Mouse (Mus musculus) limb, embryonic 15.5 days (tissue): Measurements from ENCODE around the gene Fam117a. TPM values are rescaled to one million over a fixed set of nuclear protein-coding genes. Genes with fewer than 3 reads are reported as not detected.
A peak's percentile ranks its signal among the peaks of the same experiment; 100 is the strongest.

Experiments used
- ATAC-seq: fragments of 200-750 bp; cut with Nextera tagmentation; 2 replicates; pipeline ENCODE4 v1.8.0; 2017; ENCODE audit warnings: low read depth, moderate TSS enrichment; ENCODE audit not compliant: insufficient number of reproducible peaks, low FRiP score, low TSS enrichment
- H3K27ac ChIP-seq: fragments of 300-500 bp; sonication (generic); 2 replicates; pipeline ENCODE4 v1.5.1; 2015; ENCODE audit warnings: moderate library complexity, mild to moderate bottlenecking, inconsistent platforms
- H3K27me3 ChIP-seq: fragments of 300-500 bp; sonication (generic); 2 replicates; pipeline ENCODE4 v1.6.1; 2015; ENCODE audit warnings: inconsistent platforms
- H3K36me3 ChIP-seq: fragments of 300-500 bp; sonication (generic); 2 replicates; pipeline ENCODE4 v1.6.1; 2015; ENCODE audit warnings: inconsistent platforms
- H3K4me1 ChIP-seq: fragments of 300-500 bp; sonication (generic); 2 replicates; pipeline ENCODE4 v1.6.1; 2015; ENCODE audit warnings: inconsistent platforms
- H3K4me2 ChIP-seq: fragments of 300-500 bp; sonication (generic); 2 replicates; pipeline ENCODE4 v1.6.1; 2015; ENCODE audit warnings: mild to moderate bottlenecking, inconsistent platforms
- H3K4me3 ChIP-seq: fragments of 300-500 bp; sonication (generic); 2 replicates; pipeline ENCODE4 v1.5.1; 2015; ENCODE audit warnings: mild to moderate bottlenecking, inconsistent platforms
- H3K9ac ChIP-seq: fragments of 300-500 bp; sonication (generic); 2 replicates; pipeline ENCODE4 v1.6.1; 2015; ENCODE audit warnings: inconsistent platforms
- H3K9me3 ChIP-seq: fragments of 300-500 bp; sonication (generic); 2 replicates; pipeline ENCODE4 v1.6.1; 2016; ENCODE audit warnings: inconsistent platforms
- WGBS: fragments of 180-500 bp; shearing (Covaris S2); methylation state at CpG from one replicate; pipeline ENCODE4 v1.1.7; 2015; 5-methylcytosine and 5-hydroxymethylcytosine counted together
- polyA plus RNA-seq: library from polyadenylated mRNA; unstranded; fragments of >200 nt; fragmentation: Nextera tagmentation; extraction: Ambion mirVana; gene quantifications from 2 replicates; pipeline ENCODE4 v1.2.1, GENCODE M21; 2015

The Fam117a gene
- 13.8 and 14.6 TPM in 2 replicates for polyA plus RNA-seq

DNA sequence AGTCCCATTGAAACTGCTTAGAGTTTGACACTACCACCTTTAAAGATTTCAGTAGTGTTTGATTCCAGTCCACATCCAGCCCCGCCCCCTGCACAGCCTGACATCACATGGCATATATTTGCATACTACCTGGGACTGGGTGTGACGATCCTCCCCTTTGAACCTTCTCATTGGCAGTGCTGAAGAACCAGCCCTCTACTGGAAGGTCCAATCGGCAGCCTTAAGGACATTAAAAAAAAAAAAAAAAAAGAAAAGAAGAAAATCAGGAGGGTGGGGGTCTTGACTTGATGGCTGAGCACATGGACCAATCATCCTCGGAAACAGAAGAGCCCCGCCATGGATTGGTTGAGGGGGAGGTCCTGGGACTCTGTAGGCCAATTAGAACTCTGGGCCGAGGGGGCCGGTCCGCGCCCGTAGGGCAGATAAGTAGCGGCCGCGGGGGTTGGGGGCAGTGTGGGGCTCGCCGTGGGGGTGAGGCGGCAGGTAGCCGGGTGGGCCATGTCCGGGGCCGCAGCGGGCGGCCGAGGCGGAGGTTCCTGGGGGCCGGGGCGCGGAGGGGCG is at the start of gene Fam117a:
Gene Fam117a (plus strand): TSS at position 451 of the 561 bp plus-strand sequence.
- no peaks in the 10 kb centered on the region for H3K27me3 ChIP-seq
- H3K9me3 ChIP-seq: no peaks in the 10 kb centered on the region
- peak; percentile 98 for ATAC-seq
- peak within 1 kb of the TSS; percentile 75 for H3K4me2 ChIP-seq
- 2% methylated on average over 22 of the region's 27 CpGs for WGBS
- H3K27ac ChIP-seq: peak within 1 kb of the TSS; percentile 74
- H3K9ac ChIP-seq: peak within 1 kb of the TSS; percentile 65
- no peaks in the 10 kb centered on the region for H3K36me3 ChIP-seq
- peaks cover 38% of the 10 kb centered on the region for H3K4me1 ChIP-seq
- peak within 1 kb of the TSS; percentile 82 for H3K4me3 ChIP-seq

DNA sequence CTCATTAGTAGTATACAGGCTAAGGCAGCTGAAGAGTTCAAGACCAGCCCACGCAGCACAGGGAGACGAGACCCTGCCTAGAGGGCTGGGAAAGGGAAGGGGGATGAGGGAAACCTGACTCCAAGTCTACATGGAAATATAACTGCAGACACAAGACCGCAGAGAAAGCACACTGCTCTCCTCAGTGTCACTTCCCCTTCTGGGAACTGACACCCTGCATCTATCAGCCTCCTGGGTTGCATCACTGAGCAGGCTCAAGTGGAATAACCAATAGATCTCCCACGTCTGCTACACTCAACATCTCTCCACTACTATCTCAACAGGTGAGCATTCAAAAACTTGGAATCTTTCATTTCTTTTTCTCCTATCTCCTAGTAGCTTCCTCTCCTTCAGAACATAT is 44.8 kb upstream of the Fam117a start:
- H3K4me2 ChIP-seq: no peak overlapping the region

DNA sequence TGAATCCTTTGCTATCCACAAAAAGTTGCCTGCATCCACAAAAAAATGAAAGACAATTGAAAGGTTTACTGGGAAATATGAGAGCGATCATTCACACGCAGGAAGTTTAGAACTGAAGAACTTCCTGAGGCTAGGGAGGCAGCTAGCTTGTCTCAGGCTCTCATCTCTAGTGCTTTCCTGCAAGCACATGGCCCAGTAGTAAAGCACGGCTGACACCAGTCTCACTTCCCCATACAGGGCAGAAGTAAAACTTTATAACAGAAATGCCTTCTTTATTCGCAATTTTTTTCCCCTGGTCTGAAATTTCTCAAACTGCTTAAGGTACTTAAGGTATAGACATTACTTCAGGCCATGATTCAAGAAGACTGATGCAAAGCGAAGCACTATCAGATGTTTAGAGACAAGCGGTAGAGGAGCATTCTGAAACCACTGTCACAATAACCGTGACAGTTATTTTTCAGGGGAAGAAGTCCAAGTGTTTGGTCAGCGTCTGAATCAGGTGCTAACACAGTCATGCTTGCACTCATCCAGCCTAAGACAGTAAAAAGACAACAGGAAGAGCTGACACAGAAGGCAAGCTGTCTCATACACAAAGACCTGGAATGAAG is 43.7 kb upstream of the Fam117a start:
- H3K4me1 ChIP-seq: no peaks in the 10 kb centered on the region
- H3K27ac ChIP-seq: no peak overlapping the region; the same call in 1 of the 2 replicates
- ATAC-seq: no peak
- WGBS: 80% methylated on average over 8 of the region's 8 CpGs
- H3K36me3 ChIP-seq: peaks cover 65% of the 10 kb centered on the region
- H3K4me2 ChIP-seq: no peak overlapping the region
- H3K27me3 ChIP-seq: no peaks in the 10 kb centered on the region
- H3K4me3 ChIP-seq: no peak overlapping the region
- H3K9ac ChIP-seq: no peak overlapping the region
- no peaks in the 10 kb centered on the region for H3K9me3 ChIP-seq

More for the DNA sequence above, 44.8 kb upstream of the Fam117a start:
- no peak overlapping the region for H3K4me3 ChIP-seq
- no peaks in the 10 kb centered on the region for H3K4me1 ChIP-seq
- no peak for ATAC-seq
- peaks cover 67% of the 10 kb centered on the region for H3K36me3 ChIP-seq
- no peak overlapping the region for H3K27ac ChIP-seq
- WGBS: 73% methylated on average over 4 of the region's 4 CpGs
- no peak overlapping the region for H3K9ac ChIP-seq
- no peaks in the 10 kb centered on the region for H3K9me3 ChIP-seq
- no peaks in the 10 kb centered on the region for H3K27me3 ChIP-seq

DNA sequence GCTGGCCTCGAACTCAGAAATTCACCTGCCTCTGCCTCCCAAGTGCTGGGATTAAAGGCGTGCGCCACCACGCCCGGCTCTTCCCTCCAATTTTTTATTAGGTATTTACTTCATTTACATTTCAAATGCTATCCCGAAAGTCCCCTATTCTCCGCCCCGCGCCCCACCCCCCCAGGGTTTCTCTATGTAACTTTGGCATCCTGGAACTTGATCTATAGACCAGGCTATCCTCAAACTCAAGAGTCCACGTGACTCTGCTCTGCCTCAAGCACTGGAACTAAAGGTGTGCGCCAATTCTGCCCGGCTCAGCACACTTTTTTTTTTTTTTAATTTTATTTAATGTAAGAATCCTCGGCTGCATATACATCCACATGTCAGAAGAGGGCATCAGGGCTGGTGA is 41.1 kb upstream of the Fam117a start:
- H3K4me1 ChIP-seq: no peaks in the 10 kb centered on the region
- H3K27me3 ChIP-seq: no peaks in the 10 kb centered on the region
- no peak overlapping the region for H3K4me3 ChIP-seq
- H3K36me3 ChIP-seq: peaks cover 66% of the 10 kb centered on the region
- ATAC-seq: no peak
- H3K27ac ChIP-seq: no peak overlapping the region
- 94% methylated on average over 13 of the region's 13 CpGs for WGBS
- H3K4me2 ChIP-seq: no peak overlapping the region
- no peak overlapping the region for H3K9ac ChIP-seq
- no peaks in the 10 kb centered on the region for H3K9me3 ChIP-seq

DNA sequence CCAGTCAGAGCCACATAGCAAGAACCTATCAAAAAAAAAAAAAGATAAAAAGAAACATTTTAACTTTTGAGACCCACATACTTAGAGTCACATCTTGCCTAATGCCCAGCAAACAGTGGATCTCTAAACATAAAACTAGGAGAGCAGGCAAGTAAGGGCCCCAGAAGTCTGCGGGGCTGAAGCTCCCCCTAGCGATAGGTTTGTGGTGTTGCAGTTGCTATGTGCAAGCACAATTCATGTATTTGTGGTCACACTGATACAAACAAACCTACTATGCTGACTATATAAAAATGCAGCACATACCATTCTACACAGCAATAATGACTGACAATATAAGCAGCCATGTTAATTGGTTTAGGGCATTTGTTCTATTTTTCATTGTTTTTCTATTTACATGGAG is 38.7 kb upstream of the Fam117a start:
- no peak overlapping the region for H3K4me2 ChIP-seq
- H3K4me3 ChIP-seq: no peak overlapping the region
- H3K9me3 ChIP-seq: no peaks in the 10 kb centered on the region
- no peak overlapping the region for H3K9ac ChIP-seq
- no peaks in the 10 kb centered on the region for H3K27me3 ChIP-seq
- no peak overlapping the region for H3K27ac ChIP-seq
- peaks cover 69% of the 10 kb centered on the region for H3K36me3 ChIP-seq
- H3K4me1 ChIP-seq: no peaks in the 10 kb centered on the region
- 16% methylated on average over 2 of the region's 2 CpGs for WGBS
- no peak for ATAC-seq

DNA sequence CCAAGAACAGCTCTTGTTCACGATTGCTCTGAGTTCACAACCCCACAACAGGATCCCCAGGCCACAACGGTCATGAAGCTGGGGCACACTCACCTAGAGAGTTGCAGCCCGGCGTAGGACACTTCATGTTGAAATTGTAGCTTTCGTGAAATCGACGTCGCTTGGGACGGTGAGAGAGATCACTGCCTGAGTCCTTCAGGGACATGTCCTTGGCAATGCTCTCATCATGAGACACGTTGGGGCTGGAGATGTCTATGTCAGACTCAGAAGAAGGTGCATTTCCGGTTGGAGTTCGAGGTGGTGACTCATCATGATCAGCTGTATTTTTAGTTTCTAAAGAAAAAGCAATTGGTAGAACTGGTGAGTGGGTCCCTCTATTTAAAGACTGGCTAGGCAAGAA is 36.9 kb upstream of the Fam117a start:
- no peak for ATAC-seq
- peaks cover 60% of the 10 kb centered on the region for H3K36me3 ChIP-seq

DNA sequence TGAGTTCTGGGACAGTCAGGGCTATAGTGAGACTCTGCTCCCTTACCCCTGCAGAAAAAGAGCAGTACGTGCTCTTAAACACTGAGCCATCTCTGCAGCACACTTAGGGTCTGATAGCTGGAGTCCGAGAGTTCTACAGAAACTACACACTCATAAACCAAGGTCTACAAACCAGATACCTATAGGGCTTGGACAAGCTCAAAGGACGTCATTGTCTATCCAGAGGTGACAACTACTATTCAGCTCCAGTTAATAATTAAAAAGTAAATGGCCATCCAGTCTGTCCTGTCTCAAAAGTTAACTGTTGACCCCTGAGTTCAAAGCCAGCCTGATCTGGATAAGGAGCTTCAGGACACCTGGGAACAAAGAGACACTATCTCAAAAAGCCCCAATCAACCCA is 35.0 kb upstream of the Fam117a start:
- ATAC-seq: no peak
- H3K4me3 ChIP-seq: no peak overlapping the region
- no peaks in the 10 kb centered on the region for H3K27me3 ChIP-seq
- no peaks in the 10 kb centered on the region for H3K9me3 ChIP-seq
- H3K27ac ChIP-seq: no peak overlapping the region
- 89% methylated on average over 3 of the region's 3 CpGs for WGBS
- H3K36me3 ChIP-seq: peaks cover 73% of the 10 kb centered on the region
- no peak overlapping the region for H3K4me2 ChIP-seq
- H3K4me1 ChIP-seq: no peaks in the 10 kb centered on the region
- no peak overlapping the region for H3K9ac ChIP-seq

More for the DNA sequence above, 36.9 kb upstream of the Fam117a start:
- H3K27me3 ChIP-seq: no peaks in the 10 kb centered on the region
- no peak overlapping the region for H3K4me3 ChIP-seq
- H3K9me3 ChIP-seq: no peaks in the 10 kb centered on the region
- H3K27ac ChIP-seq: no peak overlapping the region
- H3K4me2 ChIP-seq: no peak overlapping the region
- H3K9ac ChIP-seq: no peak overlapping the region
- H3K4me1 ChIP-seq: no peaks in the 10 kb centered on the region
- 92% methylated on average over 12 of the region's 12 CpGs for WGBS

DNA sequence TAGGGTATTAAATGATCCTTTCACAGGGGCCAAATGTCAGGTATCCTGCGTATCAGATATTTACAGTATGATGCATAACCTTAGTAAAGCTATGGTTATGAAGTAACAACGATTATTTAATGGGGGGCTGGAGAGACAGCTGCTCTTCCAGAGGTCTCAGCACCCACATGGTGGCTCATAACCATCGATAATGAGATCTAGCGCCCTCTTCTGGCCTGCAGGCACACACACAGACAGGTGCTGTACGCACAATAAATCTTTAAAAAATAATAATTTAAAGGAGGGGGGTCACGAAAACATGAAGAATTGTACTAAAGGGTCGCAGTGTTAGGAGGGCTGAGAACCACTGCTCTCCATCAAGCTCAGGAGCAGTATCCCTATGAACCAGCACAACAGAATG is 31.2 kb upstream of the Fam117a start:
- Histone ChIP-seq H3K36me3 (peaks cover 45% of the 10 kb centered on the region), H3K9me3 (no peaks in the 10 kb centered on the region), H3K4me1 (peaks cover 14% of the 10 kb centered on the region), H3K4me2 (no peak overlapping the region), H3K27me3 (no peaks in the 10 kb centered on the region), H3K9ac (no peak overlapping the region), H3K4me3 (no peak overlapping the region), H3K27ac (no peak overlapping the region)
- WGBS: 88% methylated on average over 7 of the region's 7 CpGs
- no peak for ATAC-seq

DNA sequence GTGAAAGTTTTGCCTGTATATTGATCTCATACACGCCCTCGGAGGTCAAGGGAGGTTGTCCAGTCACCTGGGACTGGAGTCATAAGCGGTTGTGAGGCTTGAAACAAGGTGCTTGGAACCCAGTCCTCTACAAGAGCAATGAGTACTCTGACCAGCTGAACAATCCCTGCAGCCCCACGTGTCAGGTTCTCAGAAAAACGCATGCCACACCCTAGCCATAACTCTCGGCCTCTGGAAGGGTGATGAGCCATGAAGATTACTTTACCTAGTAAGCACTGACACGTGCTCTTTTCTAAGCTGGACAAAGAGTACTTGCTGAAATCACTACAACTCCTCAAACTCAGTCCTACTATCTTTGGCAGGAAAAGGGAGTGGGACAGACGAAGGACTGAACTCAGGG is 29.3 kb upstream of the Fam117a start:
- H3K4me2 ChIP-seq: no peak overlapping the region
- H3K27me3 ChIP-seq: no peaks in the 10 kb centered on the region
- H3K36me3 ChIP-seq: peaks cover 25% of the 10 kb centered on the region
- no peak for ATAC-seq
- H3K4me3 ChIP-seq: no peak overlapping the region
- no peaks in the 10 kb centered on the region for H3K9me3 ChIP-seq
- peaks cover 21% of the 10 kb centered on the region for H3K4me1 ChIP-seq
- H3K9ac ChIP-seq: no peak overlapping the region
- no peak overlapping the region for H3K27ac ChIP-seq
- WGBS: 77% methylated on average over 8 of the region's 8 CpGs

DNA sequence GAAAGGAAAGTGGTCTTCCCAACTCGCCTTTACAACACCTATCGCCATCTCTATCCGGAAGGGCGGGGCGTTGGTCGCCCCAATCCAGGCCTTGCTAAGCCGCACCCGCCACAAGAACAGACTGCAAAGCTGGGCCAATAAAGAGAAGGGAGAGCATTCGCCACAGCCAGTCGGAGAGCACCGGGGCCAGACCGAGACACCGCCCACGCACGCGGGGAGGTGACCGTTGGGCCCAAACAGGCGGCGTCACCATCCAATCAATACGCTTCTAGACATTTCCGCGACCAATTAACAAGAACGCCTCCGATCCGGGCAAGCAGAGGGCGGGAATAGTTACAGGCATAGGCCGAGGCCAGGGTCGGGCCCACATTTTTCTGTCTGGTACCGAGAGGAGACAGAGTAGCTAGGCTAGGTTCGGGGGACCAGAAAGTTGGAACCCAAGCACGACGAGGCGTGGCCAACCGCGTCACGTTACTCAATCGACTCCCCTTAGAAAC is 27.3 kb upstream of the Fam117a start:
- peak overlapping the region; percentile 99 for H3K4me3 ChIP-seq
- peak overlapping the region; percentile 98 for H3K27ac ChIP-seq
- H3K9ac ChIP-seq: peak overlapping the region; percentile 99
- H3K9me3 ChIP-seq: no peaks in the 10 kb centered on the region
- peaks cover 14% of the 10 kb centered on the region for H3K36me3 ChIP-seq
- peak; percentile 95 for ATAC-seq
- WGBS: under 1% methylated on average over 37 of the region's 37 CpGs
- peak overlapping the region; percentile 58 for H3K4me2 ChIP-seq
- no peaks in the 10 kb centered on the region for H3K27me3 ChIP-seq
- H3K4me1 ChIP-seq: peaks cover 21% of the 10 kb centered on the region

DNA sequence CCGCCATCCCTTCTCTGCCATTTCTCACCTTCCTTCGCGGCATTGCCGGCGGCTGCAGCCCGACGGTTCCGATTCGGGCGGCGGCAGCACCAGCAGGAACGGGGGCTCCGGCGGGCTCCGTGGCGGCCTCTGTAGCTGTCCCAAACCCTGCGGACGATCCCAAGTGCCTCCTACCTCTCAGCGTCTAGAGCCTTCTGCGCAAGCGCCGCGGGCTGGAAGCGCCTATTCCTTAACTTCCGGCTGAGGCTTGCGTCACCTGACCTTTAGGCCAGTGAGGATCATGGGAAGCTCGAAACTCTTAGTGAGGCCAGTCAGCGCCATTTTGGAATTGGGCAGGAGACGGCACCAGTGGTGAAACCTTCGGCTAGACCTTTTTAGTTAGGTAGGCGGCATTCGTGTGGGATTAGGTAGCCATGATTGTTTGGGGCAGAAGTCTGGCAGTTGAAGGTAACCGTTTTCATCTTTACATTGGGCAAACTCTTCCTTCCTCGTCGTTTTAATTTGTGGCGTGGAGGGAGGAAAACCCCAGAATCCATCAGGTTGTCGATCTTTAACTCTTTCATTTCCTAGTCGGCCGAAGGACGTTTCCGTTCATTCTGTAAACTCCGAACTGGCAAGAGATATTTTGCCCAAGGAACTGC is 26.7 kb upstream of the Fam117a start, which contains the start of gene Kat7:
Gene Kat7 (minus strand): TSS at position 240 of the 641 bp plus-strand sequence.
- H3K27me3 ChIP-seq: no peaks in the 10 kb centered on the region
- ATAC-seq: peak; percentile 96
- peak within 1 kb of the TSS; percentile 98 for H3K27ac ChIP-seq
- under 1% methylated on average over 42 of the region's 42 CpGs for WGBS
- H3K9ac ChIP-seq: peak within 1 kb of the TSS; percentile 99
- H3K36me3 ChIP-seq: peaks cover 14% of the 10 kb centered on the region
- peak within 1 kb of the TSS; percentile 61 for H3K4me2 ChIP-seq
- H3K9me3 ChIP-seq: no peaks in the 10 kb centered on the region
- peaks cover 24% of the 10 kb centered on the region for H3K4me1 ChIP-seq
- peak within 1 kb of the TSS; percentile 99 for H3K4me3 ChIP-seq
